Mouse (Mus musculus) left cerebral cortex, postnatal 25 days (tissue): ENCODE measurements around the gene Tmem121b. TPM values are rescaled to one million over a fixed set of nuclear protein-coding genes. Genes with fewer than 3 reads are reported as not detected.

Source experiments
- DNase-seq, 2 experiments: peaks; one replicate each; pipeline ENCODE4 v3.0.0; 2022; ENCODE audit warnings: low spot score in 2 of 2, mixed read lengths in 1 of 2
- intact Hi-C: fragments of 180-260 bp; cut with DNase I; formaldehyde crosslinking; loops from one replicate; pipeline ENCODE4 v1.15.1; 2025
- total RNA-seq, 2 experiments: library from RNA; stranded (reverse); gene quantifications; 2 replicates each; pipeline ENCODE4 v1.2.3; 2021

The Tmem121b gene
- total RNA-seq, 2 experiments from 2014 or later = 65.3 to 78.4 TPM

- peak in 1 of 2 experiments; percentile 95 for DNase-seq
- intact Hi-C loops = loop anchor here (1.0 kb wide), 2 partner anchors 10 to 21 kb away; no protein-coding TSS in a partner anchor
Measured at GRCm38 (mm10) chr6:120504051-120504450, 10.4 kb upstream of the Tmem121b start.

GRCm38 (mm10) chr6:120496544-120496943, 2.9 kb upstream of the Tmem121b start:
- intact Hi-C loops = no loop called here
- no peak for DNase-seq

DNA sequence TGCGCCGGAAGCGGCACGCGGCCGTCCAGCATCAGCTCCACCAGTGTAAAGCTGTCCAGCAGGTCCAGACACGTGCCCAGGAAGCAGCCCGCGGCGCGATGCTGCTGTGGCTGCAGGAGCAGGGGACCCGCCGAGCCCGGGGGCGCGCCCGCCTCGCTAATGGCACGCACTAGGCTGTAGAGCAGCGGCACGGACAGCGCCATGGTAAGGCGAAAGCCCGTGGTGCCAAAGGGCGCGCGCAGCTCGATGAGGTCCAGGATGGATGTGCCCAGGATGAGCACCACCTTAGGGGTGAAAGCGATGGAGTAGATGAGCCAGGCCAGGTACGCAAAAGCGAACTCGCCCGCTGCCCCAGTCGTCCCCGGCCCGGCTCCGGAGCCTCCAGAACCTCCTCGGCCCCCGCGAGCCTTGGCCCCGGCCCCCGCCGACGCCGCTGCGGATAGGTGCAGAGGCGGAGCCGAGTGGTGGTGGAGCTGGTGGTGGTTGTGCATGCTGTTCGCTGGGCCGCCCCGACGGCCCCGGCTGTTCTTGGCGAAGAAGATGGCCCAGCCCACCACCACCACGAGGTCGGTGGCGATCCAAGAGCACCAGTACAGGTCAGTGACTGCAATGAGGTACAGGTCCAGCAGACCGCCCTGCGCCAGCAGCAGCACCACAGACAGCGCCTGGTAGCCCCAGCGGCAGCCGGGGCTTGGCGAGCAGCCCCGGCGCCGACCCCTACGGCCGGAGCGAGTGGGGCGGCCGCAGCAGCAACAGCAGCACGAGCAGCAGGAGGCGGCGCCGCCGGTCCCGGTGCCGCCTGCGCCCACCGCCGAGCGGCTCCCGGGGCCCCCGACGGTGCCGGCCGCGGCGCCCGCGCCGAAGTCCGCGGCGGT, 871 bp downstream of the Tmem121b start:
- DNase-seq = no peak
- intact Hi-C loops = loop anchor here (2.0 kb wide), 1 partner anchor 38 kb away; the partner anchor contains the start of gene Hdhd5

DNA sequence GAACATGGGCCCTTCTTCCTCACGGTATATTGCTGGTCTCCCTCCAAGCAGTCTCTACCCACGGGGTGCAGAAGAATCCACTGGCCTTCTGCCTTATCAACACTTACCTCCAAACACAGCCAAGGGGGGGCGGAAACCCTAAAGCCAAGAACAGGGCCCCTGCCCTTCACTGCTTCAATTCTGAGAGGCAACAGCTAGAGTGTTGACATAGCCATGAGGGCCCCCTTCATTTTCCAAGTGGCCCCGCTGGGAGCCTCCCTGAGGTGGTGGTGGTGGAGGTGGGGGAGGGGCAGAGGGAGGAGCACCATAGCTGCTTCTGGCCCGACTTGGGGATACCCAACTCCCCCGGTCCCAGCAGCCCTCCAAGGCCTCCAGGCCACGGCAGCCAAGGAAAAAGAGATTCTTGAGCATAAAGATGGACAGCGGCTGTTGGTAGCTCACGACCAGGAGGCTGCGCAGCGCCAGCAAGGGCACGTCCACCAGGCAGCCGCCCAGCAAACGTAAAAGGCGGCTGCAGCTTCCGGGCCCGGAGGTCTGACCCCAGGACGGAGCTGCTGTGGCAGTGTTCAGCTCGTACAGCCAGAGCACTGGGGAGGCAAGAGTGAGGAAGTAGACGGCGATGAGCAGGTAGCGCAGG, 1.6 kb downstream of the Tmem121b start:
- no peak for DNase-seq
- intact Hi-C loops = loop anchor here (2.0 kb wide), 1 partner anchor 39 kb away; the partner anchor contains the start of gene Hdhd5

- intact Hi-C loops = no loop called here
Measured at GRCm38 (mm10) chr6:120491064-120491463, 2.5 kb downstream of the Tmem121b start.

DNA sequence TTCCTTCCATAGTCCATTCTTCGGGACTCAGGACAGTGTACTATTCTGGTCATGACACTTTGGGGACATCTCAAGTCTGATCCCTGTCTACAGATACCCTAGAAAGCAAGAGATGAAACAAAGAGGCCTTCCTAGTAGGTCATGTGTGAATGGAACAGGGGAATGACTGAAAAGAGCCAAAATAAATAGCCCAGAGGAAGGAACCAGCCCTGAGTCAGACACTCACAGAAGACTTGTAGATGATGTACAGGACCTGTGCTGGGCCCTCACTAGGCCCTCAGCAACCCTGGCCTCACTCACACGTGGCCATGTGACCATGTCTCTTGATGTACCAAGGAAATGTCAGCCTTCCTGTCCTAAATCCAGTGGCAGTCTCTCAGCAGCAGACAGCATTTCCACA, 4.1 kb downstream of the Tmem121b start:
- intact Hi-C loops = no loop called here
- DNase-seq = no peak

More at GRCm38 (mm10) chr6:120491064-120491463, 2.5 kb downstream of the Tmem121b start:
- no peak for DNase-seq

DNA sequence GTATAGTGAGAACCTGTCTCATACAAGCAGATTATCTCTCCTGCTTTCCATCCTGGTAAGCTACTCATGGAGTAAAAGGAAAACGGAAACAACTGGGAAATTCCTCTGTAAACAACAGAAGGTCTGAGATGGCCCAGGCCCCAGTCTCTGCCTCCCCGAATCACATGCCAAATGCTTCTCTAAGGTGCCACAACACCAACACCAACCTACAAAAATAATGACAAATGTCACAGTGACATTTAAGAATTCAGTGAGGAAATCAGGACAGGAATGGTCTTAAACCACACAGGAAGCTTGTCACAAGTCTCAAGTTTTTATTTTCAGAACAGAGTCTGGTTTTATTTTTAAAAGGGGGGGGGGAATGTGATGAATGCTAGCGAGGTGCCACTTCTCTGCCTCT, 5.0 kb downstream of the Tmem121b start:
- intact Hi-C loops = no loop called here

DNA sequence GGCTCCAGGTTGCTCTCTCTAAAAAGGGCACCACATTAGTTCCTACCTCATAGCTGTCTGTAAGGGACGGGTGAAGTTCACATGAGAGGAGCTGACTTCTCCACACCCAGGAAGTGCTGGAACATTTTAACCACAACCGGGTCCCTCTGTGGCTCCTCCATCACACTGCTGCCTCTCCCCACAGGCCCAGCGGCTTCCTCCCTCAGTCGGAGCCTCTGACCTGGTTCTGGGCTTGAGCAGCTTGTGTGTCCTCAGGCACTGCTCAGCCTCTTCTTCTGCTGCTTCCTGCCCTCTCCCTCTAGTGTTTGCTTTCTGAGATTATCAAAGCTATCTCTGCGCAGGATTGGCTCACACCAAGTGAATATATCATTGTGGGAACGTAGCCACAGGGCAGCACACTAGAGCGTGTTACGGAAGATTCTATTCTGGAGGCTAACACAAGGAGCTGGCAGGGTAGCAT, 7.5 kb downstream of the Tmem121b start:
- intact Hi-C loops = no loop called here
- peak in 1 of 2 experiments; percentile 46 for DNase-seq

More for the DNA sequence above, 5.0 kb downstream of the Tmem121b start:
- DNase-seq = peak in 1 of 2 experiments; percentile 82

GRCm38 (mm10) chr6:120485038-120485437, 8.6 kb downstream of the Tmem121b start:
- intact Hi-C loops = no loop called here
- no peak for DNase-seq

DNA sequence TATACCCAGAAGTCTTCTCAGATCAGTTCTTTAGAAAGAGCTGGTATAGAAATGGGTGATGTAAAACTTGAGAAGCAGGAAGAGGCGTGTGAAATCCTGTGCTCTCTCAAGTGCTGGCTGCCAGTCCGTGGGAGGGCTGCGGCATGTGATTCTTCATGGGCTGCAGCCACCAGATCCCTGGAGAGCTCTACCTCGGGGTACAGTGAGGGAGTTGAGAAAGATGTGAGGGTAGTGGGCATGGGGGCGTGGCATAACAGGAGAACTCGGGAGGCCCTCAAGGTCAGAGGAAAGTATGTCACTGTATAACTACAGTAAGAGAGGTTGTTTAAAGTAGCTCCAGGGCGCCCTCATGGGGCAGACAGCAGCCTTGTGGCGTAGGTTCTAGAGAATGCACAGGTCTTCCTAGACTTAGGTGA, 10.4 kb downstream of the Tmem121b start:
- intact Hi-C loops = loop anchor here (1.0 kb wide), 1 partner anchor 21 kb away; no protein-coding TSS in a partner anchor
- DNase-seq = peak; percentile 76 to 97

DNA sequence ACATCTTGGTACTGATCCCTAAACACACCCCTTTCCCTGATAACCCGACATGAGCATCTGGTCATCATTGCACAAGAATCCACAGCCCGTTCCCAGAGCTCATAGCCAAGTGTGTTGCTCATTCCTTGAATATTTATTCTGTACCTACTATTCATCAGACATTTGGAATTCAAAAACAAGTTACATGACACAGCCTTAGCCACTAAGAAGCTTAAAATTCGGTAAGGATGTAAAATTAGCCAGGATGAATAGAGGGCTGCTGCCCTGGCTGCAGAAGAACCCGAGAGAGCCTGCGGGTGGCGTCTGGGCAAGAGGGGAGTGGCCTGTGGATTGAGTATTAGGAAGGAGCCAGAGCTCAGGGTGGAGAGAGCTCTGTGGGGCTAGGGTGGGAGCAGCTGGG, 10.9 kb downstream of the Tmem121b start:
- no peak for DNase-seq
- intact Hi-C loops = loop anchor here (1.0 kb wide), 1 partner anchor 22 kb away; no protein-coding TSS in a partner anchor

DNA sequence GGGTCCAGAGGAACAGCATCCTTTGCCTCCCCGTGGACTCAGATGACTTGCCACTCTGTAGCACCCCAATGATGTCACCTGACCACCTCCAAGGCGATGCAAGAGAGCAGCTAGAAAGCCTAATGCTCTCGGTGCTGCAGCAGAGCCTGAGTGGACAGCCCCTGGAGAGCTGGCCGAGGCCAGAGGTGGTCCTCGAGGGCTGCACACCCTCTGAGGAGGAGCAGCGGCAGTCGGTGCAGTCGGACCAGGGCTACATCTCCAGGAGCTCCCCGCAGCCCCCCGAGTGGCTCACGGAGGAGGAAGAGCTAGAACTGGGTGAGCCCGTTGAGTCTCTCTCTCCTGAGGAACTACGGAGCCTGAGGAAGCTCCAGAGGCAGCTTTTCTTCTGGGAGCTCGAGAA, 11.6 kb downstream of the Tmem121b start:
- intact Hi-C loops = no loop called here
- DNase-seq = no peak

DNA sequence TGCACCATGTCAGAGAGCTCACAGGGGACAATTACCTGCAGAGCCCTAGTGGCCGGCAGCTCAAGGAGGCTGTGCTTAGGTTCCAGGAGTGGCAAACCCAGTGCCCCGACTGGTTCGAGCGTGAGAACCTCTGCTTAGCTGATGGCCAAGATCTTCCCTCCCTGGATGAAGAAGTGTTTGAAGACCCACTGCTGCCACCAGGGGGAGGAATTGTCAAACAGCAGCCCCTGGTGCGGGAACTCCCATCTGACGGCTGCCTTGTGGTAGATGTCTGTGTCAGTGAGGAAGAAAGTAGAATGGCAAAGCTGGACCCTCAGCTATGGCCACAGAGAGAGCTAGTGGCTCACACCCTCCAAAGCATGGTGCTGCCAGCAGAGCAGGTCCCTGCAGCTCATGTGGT, 12.1 kb downstream of the Tmem121b start:
- intact Hi-C loops = loop anchor here (2.0 kb wide), 1 partner anchor 17 kb away; no protein-coding TSS in a partner anchor
- DNase-seq = peak; percentile 40 to 72

DNA sequence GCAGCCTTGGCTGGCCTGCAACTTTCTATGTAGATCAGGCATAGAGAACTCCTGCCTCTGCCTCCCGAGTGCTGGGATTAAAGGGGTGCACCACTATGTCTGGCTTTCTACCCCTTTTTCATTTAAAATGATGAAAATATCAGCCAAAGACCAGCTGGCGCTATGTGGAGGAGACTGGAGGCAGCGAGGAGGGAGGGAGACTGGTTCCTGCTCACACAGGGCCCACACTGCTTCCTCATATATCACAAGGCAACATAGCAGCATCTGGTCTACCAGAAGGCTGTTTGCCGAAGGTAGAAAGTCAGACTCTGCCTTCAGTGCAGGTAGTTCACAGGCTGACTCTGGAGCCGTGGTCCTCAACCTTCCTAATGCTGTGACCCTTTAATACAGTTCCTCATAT, 13.2 kb downstream of the Tmem121b start:
- intact Hi-C loops = loop anchor here (2.0 kb wide), 1 partner anchor 16 kb away; no protein-coding TSS in a partner anchor
- DNase-seq = peak; percentile 71 to 94

GRCm38 (mm10) chr6:120479302-120479701, 14.3 kb downstream of the Tmem121b start:
- intact Hi-C loops = no loop called here
- no peak for DNase-seq

- DNase-seq = no peak
Measured at GRCm38 (mm10) chr6:120475288-120475687, 18.3 kb downstream of the Tmem121b start.

DNA sequence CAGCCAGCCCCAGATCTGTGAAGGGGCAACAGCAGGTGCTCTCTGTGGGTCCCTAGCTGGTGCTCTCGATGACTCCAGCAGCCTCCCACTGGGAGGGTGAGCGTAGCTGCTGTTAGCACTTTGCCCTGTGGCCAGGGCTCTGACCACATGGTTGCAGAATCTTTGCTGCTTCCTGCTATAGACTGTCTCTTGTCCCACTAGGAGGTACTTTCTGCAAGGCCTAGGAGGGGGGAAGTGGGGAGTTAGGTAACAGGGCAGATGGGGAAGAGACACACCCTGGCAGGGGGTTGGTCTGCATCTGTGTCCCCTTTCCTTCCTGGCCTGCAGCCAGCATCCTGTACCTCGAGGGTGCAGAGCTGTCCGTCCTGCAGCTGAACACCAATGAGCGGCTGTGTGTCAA, 20.2 kb downstream of the Tmem121b start:
- no peak for DNase-seq
- intact Hi-C loops = no loop called here

More at GRCm38 (mm10) chr6:120475288-120475687, 18.3 kb downstream of the Tmem121b start:
- intact Hi-C loops = no loop called here

DNA sequence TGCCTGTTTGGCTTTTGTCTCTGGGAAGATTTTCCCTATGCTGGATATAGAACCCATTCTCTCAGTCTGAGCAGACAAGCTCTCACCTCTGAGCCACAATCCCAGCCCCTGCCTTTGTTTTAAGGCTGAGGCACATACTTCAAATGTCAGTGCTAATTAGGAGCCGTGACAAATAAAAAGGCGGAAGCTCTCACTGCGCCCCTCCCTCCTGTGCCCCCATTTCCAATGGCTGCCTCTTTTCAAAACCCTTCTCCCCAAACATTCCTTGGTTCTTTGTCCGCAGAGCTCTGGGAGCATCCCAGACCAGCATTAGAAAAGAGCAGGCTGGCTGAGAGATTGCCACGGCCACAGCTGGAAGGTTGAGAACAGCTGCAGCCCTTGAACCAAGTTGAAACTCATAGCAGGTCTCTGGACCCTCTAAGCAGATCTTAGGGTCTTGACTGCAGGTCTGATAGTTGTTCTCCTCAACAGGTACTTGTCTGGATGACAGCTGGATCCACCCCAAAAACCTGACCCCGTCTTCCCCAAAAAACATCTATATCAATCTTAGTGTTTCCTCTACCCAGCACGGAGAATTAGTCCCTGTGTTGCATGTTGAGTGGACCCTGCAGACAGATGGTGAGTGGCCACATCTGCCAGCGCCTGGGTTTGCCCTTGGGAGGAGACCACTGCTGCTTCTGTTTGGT, 21.0 kb downstream of the Tmem121b start:
- intact Hi-C loops = no loop called here
- DNase-seq = no peak

DNA sequence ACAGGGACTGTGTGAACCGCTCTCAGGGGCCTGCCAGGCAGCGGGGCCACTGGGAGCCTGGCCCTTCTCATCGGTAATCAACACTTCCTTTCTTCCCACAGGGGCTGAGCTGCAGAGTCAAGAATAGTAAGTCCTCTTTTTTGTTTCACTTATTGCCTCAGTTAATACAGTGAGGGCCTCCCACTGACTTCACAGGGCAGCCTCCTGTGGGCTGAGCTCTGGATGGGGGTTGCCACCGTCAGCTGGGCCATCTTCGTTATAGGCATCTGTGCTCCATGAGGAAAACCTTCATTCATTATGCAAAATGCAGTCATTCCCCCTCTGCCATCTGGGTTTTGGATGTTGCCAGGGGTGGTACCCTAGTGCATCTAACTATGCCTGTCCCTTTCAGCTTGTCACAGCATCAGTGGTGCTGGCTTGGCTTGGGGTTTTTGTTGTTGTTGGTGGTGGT, 21.6 kb downstream of the Tmem121b start:
- intact Hi-C loops = no loop called here
- peak in 1 of 2 experiments; percentile 77 for DNase-seq
